Mouse (Mus musculus): ENCODE results near the gene Gmppb. TPM values are rescaled to one million over a fixed set of nuclear protein-coding genes. Genes with fewer than 3 reads are reported as not detected.
A peak's percentile ranks its signal among the peaks of the same experiment; 100 is the strongest.

The Gmppb gene
- polyA plus RNA-seq, 1 experiment from 2014 or later = 38.4 TPM

DNA sequence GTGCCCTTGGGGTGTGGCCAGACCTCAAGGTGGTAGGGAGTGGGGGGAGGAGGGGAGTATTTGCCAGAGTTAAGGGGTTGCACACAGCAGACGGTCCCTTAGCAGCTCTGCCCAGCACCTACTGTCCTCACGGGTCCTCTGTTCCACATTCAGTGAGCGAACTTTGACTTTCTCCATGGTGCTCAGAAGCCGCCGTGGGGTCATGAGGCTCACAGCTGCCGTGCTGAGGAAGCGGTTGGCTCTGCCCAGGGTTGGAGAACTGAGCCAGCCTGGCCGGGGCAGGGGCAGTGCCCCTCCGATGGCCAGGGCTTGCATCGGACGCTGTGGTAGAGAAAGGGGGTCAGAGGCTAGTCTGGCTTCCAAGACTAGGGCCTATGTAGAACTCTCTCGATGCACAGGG lies 14.3 kb downstream of the Gmppb start:
- Histone ChIP-seq H3K9me3 (replicated peaks) (no peaks in the 10 kb centered on the region), H3K36me3 (peaks cover 74% of the 10 kb centered on the region), H3K9ac (no peak overlapping the region), H3K27me3 (no peaks in the 10 kb centered on the region), H3K4me2 (replicated peaks) (no peak overlapping the region), H3K4me1 (no peaks in the 10 kb centered on the region), H3K27ac (replicated peaks) (no peak overlapping the region), H3K4me3 (replicated peaks) (no peak overlapping the region)
- ATAC-seq (ENCODE audit: insufficient number of reproducible peaks, low FRiP score, low TSS enrichment, low read depth) = no peak
- WGBS = 87% methylated on average over 12 of the region's 12 CpGs

DNA sequence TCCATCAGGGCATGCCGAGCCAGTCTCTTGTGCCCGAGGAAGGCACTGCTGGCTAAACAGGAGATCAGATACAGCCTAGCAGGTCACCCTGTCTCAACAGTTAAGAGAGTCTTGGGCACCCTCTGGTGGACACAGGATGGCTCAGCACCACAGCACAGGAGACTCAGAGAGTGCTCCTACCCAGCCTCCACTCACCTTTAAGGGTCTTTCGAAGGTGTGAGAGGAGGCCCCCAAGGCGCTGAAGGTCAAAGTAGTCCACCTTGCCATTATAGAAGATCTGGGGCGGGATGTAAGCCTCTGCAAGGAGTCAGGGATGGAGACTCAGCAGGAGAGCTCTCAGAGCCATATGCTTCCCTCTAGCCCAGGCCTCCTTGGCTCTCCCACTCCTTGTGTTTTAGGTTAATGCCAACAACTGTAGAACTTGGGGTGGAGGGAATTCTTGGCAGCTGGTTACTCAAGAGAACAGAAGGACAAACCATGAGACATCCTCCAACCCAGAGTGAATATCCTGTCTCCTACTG lies 16.5 kb downstream of the Gmppb start:
- 39% methylated on average over 5 of the region's 5 CpGs for WGBS
- no peak overlapping the region for H3K4me3 ChIP-seq (replicated peaks)
- H3K9ac ChIP-seq = no peak overlapping the region
- H3K36me3 ChIP-seq = peaks cover 74% of the 10 kb centered on the region
- ATAC-seq (ENCODE audit: insufficient number of reproducible peaks, low FRiP score, low TSS enrichment, low read depth) = no peak
- no peaks in the 10 kb centered on the region for H3K27me3 ChIP-seq
- H3K4me1 ChIP-seq = no peaks in the 10 kb centered on the region
- no peak overlapping the region for H3K4me2 ChIP-seq (replicated peaks)
- H3K27ac ChIP-seq (replicated peaks) = no peak overlapping the region
- H3K9me3 ChIP-seq (replicated peaks) = no peaks in the 10 kb centered on the region

- Histone ChIP-seq H3K4me1 (no peaks in the 10 kb centered on the region), H3K27me3 (no peaks in the 10 kb centered on the region), H3K9ac (no peak overlapping the region), H3K27ac (replicated peaks) (no peak overlapping the region), H3K4me2 (replicated peaks) (no peak overlapping the region), H3K4me3 (replicated peaks) (no peak overlapping the region), H3K9me3 (replicated peaks) (no peaks in the 10 kb centered on the region), H3K36me3 (peaks cover 75% of the 10 kb centered on the region)
- WGBS = 80% methylated on average over 7 of the region's 7 CpGs
- no peak for ATAC-seq (ENCODE audit: insufficient number of reproducible peaks, low FRiP score, low TSS enrichment, low read depth)
These were observed 18.2 kb downstream of the Gmppb start for GRCm38 (mm10) chr9:108067199-108067598.

DNA sequence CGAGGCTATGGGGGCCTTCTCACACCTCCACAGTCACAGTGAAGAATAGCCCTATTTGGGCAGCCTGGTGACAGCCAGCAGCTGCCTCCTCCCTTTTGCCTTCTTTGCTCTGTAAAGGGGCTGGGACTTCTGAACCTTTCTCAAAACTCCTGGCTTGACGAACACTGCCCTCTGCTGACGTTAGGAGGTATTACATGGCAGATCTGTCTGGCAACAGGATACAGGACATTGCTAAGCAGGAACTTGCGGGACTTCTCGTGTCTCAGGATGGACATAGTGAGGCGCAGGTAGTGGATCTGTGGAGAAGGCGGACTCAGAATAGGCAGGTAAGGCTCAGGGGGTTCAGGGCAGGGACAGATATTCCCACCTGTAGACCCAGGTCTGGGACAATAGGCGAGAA lies 18.9 kb downstream of the Gmppb start:
- Histone ChIP-seq H3K4me3 (replicated peaks) (no peak overlapping the region), H3K27ac (replicated peaks) (no peak overlapping the region), H3K4me2 (replicated peaks) (no peak overlapping the region), H3K9ac (no peak overlapping the region), H3K27me3 (no peaks in the 10 kb centered on the region), H3K4me1 (no peaks in the 10 kb centered on the region), H3K9me3 (replicated peaks) (no peaks in the 10 kb centered on the region), H3K36me3 (peaks cover 68% of the 10 kb centered on the region)
- WGBS = 15% methylated on average over 8 of the region's 8 CpGs
- no peak for ATAC-seq (ENCODE audit: insufficient number of reproducible peaks, low FRiP score, low TSS enrichment, low read depth)

DNA sequence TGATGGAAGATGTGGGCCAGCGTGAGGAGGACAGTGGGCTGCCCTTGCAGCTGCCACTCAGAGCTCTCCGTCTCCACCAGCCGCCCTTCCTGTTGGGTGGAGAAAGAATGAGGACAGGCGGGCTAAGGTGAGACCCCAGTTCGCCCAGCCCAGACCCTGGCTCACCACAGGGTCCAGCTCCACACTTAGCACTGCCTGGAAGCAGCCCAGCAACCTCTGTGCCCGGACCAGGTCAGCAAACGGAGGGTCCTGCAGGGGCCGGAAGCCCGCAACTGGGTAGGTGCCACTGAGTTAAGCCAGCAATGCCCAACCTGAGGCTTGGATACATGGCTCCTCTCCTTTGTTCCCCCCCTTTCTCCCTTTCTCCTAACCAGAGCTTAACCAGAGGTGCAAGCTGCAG lies 20.0 kb downstream of the Gmppb start:
- no peak overlapping the region for H3K9ac ChIP-seq
- no peaks in the 10 kb centered on the region for H3K9me3 ChIP-seq (replicated peaks)
- WGBS = 85% methylated on average over 9 of the region's 9 CpGs
- no peak for ATAC-seq (ENCODE audit: insufficient number of reproducible peaks, low FRiP score, low TSS enrichment, low read depth)
- no peak overlapping the region for H3K4me2 ChIP-seq (replicated peaks)
- H3K4me3 ChIP-seq (replicated peaks) = no peak overlapping the region
- no peaks in the 10 kb centered on the region for H3K4me1 ChIP-seq
- H3K36me3 ChIP-seq = peaks cover 57% of the 10 kb centered on the region
- H3K27ac ChIP-seq (replicated peaks) = no peak overlapping the region
- no peaks in the 10 kb centered on the region for H3K27me3 ChIP-seq

GRCm38 (mm10) chr9:108069529-108069928 lies 20.5 kb downstream of the Gmppb start:
- Histone ChIP-seq H3K4me1 (no peaks in the 10 kb centered on the region), H3K9ac (no peak overlapping the region), H3K4me2 (replicated peaks) (no peak overlapping the region), H3K27me3 (no peaks in the 10 kb centered on the region), H3K36me3 (peaks cover 52% of the 10 kb centered on the region), H3K27ac (replicated peaks) (no peak overlapping the region), H3K4me3 (replicated peaks) (no peak overlapping the region), H3K9me3 (replicated peaks) (no peaks in the 10 kb centered on the region)
- 85% methylated on average over 7 of the region's 7 CpGs for WGBS
- ATAC-seq (ENCODE audit: insufficient number of reproducible peaks, low FRiP score, low TSS enrichment, low read depth) = no peak

GRCm38 (mm10) chr9:108071801-108072200 lies 22.8 kb downstream of the Gmppb start:
- Histone ChIP-seq H3K27me3 (no peaks in the 10 kb centered on the region), H3K9ac (no peak overlapping the region), H3K4me2 (replicated peaks) (no peak overlapping the region), H3K9me3 (replicated peaks) (no peaks in the 10 kb centered on the region), H3K4me1 (no peaks in the 10 kb centered on the region), H3K36me3 (peaks cover 41% of the 10 kb centered on the region), H3K27ac (replicated peaks) (no peak overlapping the region), H3K4me3 (replicated peaks) (no peak overlapping the region)
- 87% methylated on average over 4 of the region's 4 CpGs for WGBS
- ATAC-seq (ENCODE audit: insufficient number of reproducible peaks, low FRiP score, low TSS enrichment, low read depth) = no peak

- Histone ChIP-seq H3K9ac (no peak overlapping the region), H3K4me1 (no peaks in the 10 kb centered on the region), H3K27me3 (no peaks in the 10 kb centered on the region), H3K36me3 (peaks cover 35% of the 10 kb centered on the region), H3K27ac (replicated peaks) (no peak overlapping the region), H3K4me3 (replicated peaks) (no peak overlapping the region), H3K9me3 (replicated peaks) (no peaks in the 10 kb centered on the region), H3K4me2 (replicated peaks) (no peak overlapping the region)
- WGBS = 73% methylated on average over 9 of the region's 9 CpGs
- ATAC-seq (ENCODE audit: insufficient number of reproducible peaks, low FRiP score, low TSS enrichment, low read depth) = no peak
These were observed 23.5 kb downstream of the Gmppb start for GRCm38 (mm10) chr9:108072481-108072924.

GRCm38 (mm10) chr9:108073141-108073930 lies 24.3 kb downstream of the Gmppb start:
- WGBS = 66% methylated on average over 7 of the region's 7 CpGs
- no peak for ATAC-seq (ENCODE audit: insufficient number of reproducible peaks, low FRiP score, low TSS enrichment, low read depth)
- Histone ChIP-seq H3K36me3 (peaks cover 31% of the 10 kb centered on the region), H3K27ac (replicated peaks) (no peak overlapping the region), H3K4me3 (replicated peaks) (no peak overlapping the region), H3K9ac (no peak overlapping the region), H3K4me1 (peaks cover 7% of the 10 kb centered on the region), H3K4me2 (replicated peaks) (no peak overlapping the region), H3K9me3 (replicated peaks) (no peaks in the 10 kb centered on the region), H3K27me3 (no peaks in the 10 kb centered on the region)

DNA sequence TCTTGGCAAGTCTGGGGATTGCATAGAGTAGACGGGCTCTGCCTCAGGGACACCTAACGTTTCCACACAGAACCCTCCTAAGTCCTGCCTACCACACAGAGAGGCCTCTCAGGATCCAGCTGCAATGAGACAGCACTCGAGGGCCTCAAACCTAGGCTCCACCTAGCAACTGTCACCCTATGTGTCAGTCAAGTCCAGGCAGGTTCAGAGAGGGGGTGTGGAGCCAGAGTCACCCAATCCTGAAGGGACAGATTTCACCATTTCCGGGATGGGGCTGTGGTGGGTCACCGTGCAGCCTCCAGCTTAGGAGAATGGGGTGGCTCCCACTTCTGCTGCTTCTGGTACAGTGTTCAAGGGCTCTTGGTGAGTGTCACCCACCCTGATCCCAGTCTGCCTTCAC lies 31.1 kb downstream of the Gmppb start, which contains the start of gene Mst1:
Gene Mst1, plus strand, starts transcription at position 269 of the 400 bp plus-strand sequence.
- Histone ChIP-seq H3K27me3 (peaks cover 33% of the 10 kb centered on the region), H3K27ac (replicated peaks) (peak within 1 kb of the TSS; percentile 30; the same call in 1 of the 2 replicates)
- whole genome bisulfite sequencing = 53% methylated on average over 5 of the region's 5 CpGs

DNA sequence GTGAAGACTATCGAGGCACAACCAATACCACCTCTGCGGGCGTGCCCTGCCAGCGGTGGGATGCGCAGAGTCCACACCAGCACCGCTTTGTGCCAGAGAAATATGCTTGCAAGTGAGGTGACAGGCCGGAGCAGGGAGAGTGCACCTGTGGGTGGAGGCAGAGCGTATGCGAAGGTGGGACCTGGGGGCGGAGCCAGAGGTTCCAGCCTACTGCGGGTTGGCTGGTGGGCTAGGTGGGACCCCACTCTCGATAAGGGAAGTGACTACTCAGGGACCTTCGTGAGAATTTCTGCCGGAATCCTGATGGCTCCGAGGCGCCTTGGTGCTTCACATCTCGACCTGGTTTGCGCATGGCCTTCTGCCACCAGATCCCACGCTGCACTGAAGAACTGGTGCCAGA lies 33.5 kb downstream of the Gmppb start:
- no peak overlapping the region for H3K9ac ChIP-seq

More for the DNA sequence above, 31.1 kb downstream of the Gmppb start, which contains the start of gene Mst1:
- Histone ChIP-seq H3K9ac (peak within 1 kb of the TSS; percentile 82), H3K36me3 (peaks cover 10% of the 10 kb centered on the region), H3K4me2 (replicated peaks) (peak within 1 kb of the TSS; percentile 67), H3K4me1 (peaks cover 31% of the 10 kb centered on the region), H3K9me3 (replicated peaks) (no peaks in the 10 kb centered on the region), H3K4me3 (replicated peaks) (peak within 1 kb of the TSS; percentile 68)
- no peak for ATAC-seq (ENCODE audit: insufficient number of reproducible peaks, low FRiP score, low TSS enrichment, low read depth)

More for the DNA sequence above, 33.5 kb downstream of the Gmppb start:
- H3K9me3 ChIP-seq (replicated peaks) = no peaks in the 10 kb centered on the region
- H3K4me2 ChIP-seq (replicated peaks) = peak overlapping the region; percentile 36
- H3K36me3 ChIP-seq = peaks cover 34% of the 10 kb centered on the region
- H3K4me1 ChIP-seq = peaks cover 31% of the 10 kb centered on the region
- H3K27me3 ChIP-seq = peaks cover 33% of the 10 kb centered on the region
- WGBS = 4% methylated on average over 19 of the region's 19 CpGs
- H3K4me3 ChIP-seq (replicated peaks) = peak overlapping the region; percentile 12; the same call in 1 of the 2 replicates
- no peak for ATAC-seq (ENCODE audit: insufficient number of reproducible peaks, low FRiP score, low TSS enrichment, low read depth)
- no peak overlapping the region for H3K27ac ChIP-seq (replicated peaks)
